Mouse (Mus musculus) cerebellum, adult 18-20 months (tissue): ENCODE results near the gene Ssmem1.
A peak's percentile ranks its signal among the peaks of the same experiment; 100 is the strongest.

Experiments used
- DNase-seq, 2 experiments: peaks; one replicate each; pipeline ENCODE4 v3.0.0; 2021

Ssmem1 gene

DNA sequence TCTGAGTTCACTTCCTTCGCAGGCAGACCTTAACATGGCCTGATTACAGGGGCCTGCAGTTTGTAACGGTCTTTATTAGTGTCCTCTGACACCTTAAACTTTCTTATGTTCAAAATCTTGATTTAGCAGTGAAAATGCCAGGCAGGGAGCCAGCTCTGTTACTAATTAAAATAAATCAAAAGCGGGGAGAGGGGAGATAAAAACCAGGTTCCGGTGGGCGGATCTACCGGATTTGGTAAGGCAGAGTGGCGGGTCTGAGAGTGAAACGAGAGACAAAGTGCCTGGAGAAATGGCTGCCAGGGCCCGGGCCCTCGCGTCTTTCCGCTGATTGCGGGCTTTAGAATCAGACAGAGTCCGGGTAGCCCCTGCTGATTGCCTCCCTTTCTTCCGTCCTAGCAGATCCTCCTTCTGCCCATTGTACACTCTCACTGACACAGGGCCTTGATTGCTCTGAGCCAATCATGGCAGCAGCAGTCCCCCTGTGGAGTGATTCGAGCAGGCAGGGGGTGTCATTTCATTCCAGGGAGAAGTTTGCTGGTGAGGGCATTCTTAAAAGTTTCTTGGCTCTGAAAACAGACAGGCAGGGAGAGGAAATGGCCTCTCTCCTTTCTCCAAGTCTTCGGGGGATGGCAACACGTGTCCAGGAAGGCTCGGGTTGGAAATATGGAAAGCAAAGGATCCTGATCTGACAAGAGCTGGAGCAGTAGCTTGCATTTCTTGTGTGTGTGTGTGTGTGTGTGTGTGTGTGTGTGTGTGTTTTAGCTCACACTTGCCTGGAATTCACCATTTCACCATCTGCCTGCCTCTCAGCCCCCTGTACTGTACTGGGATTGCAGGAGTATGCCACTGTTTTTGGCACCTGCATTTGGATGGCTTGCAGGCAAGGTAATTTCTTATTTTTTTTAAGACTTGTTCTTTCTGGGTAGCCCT is 17.2 kb downstream of the Ssmem1 start:
- DNase-seq, result no peak

DNA sequence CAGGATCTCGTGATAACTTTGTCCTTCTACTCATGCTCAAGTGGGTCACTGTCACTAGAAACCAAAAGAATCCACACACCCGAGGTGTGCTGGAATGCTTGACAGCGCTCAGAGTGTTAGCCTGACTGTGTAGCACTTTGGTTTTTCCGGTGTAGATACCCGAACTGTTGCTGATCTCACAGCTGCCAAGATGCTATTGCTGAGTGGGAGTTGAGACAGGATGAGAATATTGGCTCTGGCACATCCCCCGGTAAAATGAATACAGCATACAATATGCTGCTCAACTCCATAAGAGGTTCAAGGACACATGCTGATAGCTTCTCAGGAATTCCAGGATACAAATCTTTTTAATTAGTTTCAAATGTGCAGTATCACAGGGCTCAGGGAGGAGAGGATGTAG is 19.2 kb downstream of the Ssmem1 start:
- no peak for DNase-seq

DNA sequence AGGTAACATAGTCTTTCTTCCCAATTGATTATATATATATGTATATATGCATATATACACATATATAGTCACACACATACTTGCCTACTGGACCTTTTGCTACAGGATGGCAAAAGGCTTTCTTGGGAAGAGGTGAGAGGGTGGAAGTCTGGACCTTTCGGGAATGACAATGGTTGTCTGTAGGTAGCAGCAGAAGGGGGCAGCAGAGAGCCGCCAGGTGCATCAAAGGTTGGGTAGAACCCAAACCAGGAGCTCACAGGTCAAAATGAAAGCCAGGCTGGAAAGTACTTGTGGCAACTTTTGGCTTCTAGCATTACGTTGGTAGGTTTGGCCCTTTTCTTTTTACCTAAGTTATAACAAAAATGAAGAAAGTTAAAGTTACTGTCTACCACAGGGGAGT is 25.7 kb downstream of the Ssmem1 start:
- peak; percentile 71 to 78 for DNase-seq

DNA sequence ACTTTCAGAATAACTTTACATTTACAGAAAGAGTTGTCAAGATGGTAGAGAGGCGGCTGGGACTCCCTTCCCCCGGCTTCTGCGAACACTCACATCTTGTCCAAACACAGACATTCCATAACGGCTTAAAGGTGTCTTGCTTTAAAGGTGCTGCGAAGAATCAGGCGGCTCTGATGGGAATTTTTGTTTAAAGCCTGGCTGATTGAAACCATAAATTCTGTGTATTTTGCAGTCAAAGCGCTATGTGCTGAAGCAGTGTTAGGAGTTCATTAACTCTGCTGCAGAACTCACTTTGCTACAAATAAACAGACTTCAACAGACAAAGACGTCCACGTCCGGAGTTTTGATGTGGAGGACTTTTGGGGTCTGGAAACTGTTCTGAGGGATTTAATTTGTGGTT is 28.6 kb downstream of the Ssmem1 start:
- no peak for DNase-seq

DNA sequence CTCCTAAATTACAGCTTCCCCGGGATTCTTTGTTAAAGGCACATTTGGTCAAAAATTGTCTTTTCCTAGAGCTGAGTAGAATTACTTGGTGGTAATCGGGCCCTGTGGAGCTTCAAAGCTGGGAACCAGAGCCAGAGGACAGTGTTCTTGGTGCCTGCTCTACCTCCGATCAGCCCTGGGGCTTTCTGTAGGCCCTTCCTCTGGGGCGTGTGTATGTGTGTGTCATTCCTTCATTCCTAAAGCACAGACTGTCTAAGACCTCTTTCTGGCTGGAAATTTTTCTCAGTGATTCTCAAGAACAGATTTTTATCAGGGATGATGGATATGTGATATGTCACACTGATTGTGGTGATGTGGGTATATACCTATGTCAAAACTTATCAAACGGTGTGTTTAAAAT is 29.2 kb downstream of the Ssmem1 start:
- DNase-seq, result no peak

DNA sequence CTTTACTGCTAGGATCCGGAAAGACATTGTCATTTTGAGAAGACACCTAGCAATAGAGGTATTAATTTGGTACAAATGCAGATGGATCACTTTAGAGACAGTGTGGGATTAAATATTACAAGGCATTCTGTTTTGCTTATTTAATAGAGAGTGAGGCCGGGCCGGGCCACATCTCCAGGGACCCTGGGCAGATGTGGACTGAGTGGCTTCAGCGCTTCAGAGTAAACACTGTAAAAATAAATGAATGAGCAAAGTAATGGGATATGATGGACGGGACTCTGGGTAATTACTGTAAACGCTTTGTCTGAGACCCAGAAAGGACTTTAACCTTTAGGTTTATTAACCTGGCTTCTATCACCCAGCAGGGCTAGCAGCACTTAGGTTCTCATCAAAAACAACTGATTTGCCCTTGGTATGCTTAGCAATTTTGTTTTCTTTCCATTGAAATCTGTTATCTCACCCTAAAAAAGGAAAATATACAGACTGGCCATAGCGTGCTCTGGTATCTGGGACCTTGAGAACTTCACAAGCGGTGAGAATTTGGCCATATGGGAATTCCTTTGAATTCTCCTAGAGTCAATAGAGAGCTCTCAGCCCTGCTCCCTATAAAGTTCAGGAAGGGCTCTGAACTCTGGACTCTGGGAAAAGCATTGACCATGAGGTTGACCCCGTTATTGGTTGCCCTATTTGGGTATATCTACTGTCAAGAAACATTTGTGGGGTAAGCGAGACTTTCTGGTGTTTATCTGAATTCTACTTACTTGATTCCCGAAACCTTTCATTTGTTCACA is 31.6 kb downstream of the Ssmem1 start, which contains the start of gene Cpa2:
TSS of gene Cpa2 (plus strand) at position 574 of the 791 bp plus-strand sequence.
- DNase-seq, result no peak

DNA sequence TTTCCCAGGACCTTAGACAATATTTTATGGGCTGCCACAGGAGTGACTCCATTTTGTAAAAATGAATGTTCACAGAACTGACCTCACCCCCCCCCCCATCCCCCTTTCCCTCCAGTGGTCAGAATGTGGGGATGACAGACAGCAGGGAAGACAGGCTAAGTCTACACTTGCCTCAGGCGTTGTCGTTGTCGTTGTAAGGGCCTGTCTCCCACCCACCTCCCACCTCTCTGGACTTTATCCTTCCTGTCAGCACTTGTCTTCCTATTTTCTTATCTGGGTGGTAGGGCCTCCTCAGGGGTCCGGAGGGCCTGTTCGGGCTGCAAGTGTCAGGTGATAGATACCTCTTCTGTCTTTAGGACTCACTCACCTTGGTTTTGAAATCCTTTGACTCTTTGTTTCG is 32.6 kb downstream of the Ssmem1 start:
- DNase-seq, result no peak

DNA sequence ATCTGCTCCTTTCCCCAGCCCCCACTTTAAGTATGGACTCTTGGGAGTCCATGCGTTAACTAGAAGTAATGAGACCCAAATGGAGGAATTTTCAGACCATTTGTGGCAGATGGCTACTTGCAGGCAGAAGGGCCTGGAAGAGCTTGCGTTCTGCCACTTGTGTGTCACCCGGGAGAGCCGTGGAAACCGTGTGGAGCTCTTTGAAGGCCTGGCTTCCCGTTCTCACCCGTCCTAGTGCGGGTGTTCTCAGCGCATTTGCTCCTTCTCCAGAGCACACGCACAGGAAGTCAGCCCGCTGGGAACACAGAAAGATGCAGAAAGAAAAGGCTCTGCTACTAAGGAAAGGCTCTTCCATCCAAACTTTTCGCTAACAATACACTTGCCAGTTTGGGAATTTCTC is 33.4 kb downstream of the Ssmem1 start:
- no peak for DNase-seq

DNA sequence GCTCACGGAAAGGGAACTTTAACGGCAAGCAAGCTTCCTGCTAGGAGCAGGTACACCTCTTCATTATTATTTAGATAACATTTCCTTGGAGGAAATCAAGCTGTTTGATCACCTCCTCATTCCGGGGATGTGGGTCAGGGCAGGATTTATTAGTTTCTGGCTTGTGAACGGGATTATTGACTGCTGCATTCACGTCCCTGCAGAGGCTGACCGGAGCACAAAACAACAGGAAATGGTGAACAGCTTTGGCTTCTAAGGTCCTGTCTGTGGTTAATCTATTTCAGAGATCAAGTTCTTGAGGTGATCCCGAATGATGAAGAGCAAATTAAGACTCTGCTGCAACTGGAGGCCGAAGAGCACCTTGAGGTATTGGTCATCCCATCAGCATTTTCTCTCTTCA is 34.2 kb downstream of the Ssmem1 start:
- DNase-seq, result no peak

DNA sequence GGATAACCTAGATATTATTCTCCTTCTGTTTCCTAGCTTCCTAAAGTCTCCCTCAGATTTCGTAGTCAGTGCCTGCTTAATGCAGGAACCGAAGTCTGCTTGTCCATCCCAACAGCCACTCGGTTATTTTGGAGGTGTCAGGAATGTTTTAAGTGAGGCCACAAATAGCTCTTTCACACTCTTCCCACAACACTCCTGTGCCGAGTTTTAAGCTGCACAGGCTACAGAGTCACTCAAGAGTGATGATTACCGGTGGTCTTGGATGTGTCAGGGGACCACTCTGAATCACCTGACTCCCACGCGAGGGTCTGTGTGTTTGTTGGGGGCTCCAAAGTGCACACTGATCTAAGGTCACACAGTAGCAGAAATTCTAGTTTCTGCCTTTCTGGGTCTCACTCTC is 36.0 kb downstream of the Ssmem1 start:
- DNase-seq, result no peak

DNA sequence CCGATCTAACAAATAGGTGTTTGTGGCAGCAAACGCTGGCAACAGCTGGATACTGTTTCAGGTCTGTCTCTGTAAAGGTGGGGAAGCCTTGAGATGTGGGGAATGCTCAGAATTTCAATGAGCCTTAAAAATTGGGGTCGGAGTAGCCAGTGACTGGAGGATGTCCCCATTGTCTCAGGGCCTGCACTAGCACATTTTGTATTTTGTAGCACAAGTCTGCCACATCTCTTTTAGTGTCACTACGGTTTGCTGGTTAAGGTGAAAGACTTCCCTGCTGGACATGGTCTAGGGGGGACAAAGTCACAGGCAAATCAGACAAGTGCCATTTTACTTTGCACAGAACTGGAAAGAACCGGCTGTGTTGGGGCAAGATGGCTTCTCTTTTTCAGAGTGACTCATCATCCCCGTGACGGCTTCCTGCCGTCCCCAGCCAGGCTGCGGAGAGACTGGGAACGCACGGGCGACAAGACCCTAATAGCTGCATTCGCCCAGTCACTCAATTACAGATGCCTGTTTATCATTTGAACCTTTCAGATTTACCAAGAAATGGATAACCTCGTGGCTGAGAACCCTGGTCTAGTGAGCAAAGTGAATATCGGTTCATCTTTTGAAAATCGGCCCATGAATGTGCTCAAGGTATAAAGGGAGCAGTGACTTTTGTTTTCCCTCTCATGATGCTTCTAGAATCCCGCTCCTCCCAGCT is 37.1 kb downstream of the Ssmem1 start:
- DNase-seq, result peak in 1 of 2 experiments; percentile 46

DNA sequence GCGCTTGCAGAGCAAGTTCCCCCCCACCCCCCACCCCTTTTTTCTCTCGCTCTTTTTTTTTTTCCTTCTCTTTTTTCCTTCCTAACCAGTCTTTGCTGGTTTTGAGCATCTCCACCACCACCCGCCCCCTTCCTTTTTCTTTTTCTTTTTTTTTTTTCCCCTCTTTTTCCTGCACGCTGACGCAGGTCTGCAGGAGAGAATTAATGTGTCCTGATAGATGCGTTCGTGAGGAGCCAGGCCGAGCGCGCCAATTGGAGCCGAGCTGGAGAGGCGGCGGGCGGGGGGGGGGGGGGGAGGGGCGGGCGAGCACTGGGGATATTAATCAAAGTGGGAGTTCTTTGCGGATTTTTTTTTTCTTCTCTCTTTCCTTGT is 37.6 kb downstream of the Ssmem1 start:
- peak; percentile 58 to 65 for DNase-seq

DNA sequence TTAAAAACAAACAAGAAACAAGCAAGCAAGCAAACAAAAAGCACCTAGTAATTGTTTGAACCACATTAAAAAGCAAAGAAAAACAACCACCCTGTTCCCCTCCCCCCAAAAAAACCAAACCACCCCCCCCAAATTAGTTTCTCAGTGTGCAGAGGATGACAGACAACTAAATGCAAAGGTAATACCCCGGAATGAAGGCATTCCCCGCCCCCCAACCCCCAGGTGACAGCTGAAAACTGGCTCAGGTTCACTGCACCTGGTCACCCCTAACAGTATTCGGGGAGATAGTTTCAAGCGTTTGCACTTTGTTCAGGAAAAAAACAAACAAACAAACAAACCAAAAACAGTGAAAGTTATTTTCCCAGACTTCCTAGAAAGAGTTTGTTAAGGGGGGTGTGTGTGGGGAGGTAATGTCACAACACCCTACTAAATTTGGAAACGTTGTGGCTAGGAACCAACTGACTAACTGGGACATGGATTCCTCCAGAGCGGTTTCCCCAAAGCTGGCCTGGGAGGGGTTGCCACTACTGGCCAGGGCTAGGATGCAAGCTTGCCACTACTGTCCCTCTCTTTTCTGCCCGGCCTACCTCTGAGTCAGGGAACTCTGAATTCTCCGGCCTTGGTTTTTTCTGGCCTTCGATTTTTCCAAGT is 38.1 kb downstream of the Ssmem1 start:
- peak; percentile 28 to 36 for DNase-seq

DNA sequence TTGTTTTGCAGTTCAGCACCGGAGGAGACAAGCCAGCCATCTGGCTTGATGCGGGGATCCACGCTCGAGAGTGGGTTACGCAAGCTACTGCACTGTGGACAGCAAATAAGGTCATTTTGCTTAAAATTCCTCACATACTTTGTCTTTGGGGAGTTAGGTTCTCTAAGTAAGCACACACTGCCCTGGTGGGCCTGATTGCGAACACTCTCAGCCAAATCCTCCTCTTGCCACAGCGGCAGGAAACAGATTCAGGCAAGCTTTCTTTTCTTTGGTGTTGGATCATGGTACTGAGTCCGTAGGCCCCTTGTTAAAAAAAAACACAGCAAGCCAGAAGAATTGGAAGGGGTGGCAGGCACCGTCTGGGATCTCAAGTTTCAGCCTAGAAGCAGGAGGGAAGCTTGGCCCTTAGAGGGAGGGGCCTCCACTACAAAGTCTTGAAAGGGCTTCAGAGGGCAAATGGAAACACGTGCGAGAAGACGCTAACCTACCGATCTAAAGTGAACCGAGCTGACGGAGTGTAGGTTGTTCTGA is 39.6 kb downstream of the Ssmem1 start:
- peak in 1 of 2 experiments; percentile 24 for DNase-seq

DNA sequence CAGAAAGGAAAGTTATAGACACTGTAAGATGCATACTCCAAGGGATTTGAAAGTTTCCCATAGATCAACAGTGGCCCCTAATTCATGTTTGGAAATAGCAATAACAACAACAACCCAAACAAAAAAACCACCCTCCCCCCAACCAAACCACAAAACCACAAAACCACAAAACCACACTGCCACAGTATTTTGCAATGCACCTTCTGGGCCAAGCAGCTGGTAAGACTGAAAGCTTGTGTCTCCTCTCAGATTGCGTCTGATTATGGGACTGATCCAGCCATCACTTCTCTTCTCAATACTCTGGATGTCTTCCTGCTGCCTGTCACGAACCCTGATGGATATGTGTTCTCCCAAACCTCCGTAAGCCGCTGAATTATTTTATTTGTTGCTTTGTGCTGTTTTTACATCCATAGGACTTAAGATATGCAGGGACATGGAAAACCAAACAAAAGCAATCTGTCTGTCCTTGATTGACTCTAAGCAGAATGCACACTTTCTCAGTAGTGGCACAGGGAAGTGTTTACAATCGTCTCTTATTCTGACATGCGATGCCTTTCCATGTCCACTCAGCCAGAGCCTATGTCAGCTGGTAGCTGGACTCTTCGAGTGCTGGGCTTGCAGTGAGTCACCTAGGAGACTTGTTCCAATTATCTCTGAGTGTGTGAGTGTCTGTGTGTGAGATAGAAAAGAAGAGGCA is 41.0 kb downstream of the Ssmem1 start:
- no peak for DNase-seq

DNA sequence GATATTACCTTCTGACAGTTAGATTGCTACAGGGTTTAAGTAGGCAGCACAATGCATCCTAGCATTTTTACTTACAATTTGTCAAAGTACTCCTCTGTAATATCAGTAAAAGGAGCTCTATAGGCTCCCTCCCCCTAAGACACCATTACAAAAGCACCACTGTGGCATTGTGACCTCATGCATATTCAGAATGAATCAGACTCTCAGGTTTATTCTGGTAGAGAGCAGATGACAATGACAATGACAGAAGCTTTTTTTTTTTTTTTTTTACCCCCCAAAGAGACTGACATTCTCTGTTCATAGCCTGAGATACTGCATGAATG is 41.5 kb downstream of the Ssmem1 start:
- no peak for DNase-seq

DNA sequence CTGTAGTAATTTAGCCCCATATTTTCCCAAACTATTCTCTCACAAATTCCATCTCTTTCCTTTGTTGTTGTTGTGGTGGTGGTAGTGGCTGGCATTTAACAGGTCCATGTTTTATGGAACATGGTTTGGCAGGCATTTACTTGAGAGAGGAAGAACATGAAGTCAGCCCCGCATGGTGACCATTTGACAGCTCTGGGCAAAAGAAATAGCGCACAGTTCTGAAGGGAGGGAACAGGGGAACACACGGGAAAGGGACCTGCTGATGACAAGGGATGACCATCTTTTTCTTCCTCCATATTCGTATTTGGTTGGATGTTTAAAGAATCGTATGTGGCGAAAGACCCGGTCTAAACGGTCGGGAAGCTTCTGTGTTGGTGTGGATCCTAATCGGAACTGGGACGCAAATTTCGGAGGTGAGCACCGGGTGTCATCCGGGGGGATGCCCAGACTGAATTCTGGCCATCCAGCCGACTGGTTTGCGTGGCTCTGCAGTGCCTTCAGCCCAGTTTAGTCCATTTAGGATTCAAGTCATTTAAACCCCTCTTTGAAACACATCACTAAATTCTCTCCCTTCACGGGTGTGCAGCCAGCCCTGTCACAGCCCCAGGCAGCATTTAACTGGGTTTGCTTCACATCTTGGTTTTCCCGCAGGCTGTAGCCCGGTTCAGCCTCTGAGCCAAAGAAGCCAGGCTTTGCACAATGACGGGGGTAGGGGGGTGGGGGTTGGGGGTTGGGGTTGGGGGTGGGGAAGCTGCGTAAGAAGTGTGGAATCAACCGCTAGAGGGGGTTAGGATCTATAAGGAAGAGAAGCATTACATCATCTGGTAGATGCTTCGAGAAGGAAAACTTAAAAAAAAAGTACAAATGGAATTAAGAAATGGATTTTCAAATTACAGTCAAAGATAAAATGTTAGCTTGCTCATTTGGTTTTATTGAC is 42.3 kb downstream of the Ssmem1 start:
- DNase-seq, result peak; percentile 27 to 45

DNA sequence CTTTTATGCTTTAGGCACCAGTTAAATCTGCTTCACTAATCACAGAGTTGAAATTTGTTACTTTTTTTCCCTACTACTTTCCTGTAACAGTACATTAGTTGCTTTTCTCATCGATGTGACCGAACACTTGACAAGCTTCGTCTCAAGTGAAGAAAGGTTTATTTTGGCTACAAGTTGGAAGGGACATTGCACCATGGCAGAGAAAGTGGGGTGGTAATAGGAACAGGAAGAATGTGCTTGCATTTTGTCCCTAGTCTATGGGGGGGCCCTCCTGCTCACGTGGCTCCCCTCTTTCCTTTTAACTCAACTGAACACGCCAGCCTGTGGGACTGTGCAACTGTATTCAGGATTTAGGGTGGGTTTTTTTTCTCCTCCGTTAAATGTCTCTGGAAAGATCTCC is 43.0 kb downstream of the Ssmem1 start:
- DNase-seq, result no peak

DNA sequence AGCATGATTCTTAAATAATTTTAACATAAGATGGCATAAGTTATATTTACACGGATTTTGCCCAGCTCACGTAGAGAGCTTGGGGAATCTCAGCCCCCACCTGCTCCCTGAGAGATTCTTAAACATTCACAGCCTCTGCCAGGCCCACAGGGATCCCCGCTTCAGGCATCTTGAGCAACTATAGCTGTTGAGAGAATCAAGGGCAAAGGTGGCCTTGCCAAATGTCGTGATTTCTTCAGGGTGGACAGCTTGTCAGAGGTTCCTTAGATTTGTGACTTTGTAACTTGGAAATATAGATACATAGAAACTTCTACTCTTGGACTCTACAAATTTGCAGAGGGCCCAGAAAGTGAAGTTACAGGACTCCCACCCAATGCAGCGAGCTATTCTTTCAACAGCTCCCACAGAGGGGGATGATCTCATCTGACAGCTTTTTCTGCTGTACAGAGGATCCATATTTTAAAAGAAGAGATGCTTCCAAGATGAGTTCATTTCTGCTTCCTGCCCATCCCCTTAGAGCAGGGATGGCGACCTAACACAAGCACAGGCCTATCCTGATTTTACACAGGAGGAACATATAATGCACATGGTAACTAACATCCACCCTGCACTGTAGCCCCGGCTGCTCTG is 43.8 kb downstream of the Ssmem1 start:
- DNase-seq, result no peak

DNA sequence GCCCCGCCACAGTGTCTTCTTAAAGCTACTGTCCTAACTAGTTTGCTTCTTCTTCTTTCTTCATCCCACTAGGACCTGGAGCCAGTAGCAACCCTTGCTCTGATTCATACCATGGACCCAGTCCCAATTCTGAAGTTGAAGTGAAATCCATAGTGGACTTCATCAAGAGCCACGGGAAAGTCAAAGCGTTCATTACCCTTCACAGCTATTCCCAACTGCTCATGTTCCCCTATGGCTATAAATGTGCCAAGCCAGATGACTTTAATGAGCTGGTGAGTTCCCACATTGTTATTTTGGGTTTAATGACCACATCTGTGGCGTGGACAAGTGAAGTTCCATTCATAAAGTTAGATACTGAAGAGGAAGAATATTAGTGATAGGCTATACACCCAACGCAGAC is 44.4 kb downstream of the Ssmem1 start:
- DNase-seq, result no peak
